Mouse (Mus musculus): ENCODE data around the gene Klhl8.
"Not testable (repeated sequence)": the region's sequence is repeated elsewhere in the genome, so short reads cannot be mapped to it uniquely, and the experiment has no call there.

The Klhl8 gene

GRCm38 (mm10) chr5:103910748-103911409 lies at the start of gene Klhl8:
Klhl8 (minus strand) TSS chr5:103911259.
- peak; percentile 23 for DNase-seq (ENCODE audit: low read depth)

GRCm38 (mm10) chr5:103954638-103955037 lies 43.6 kb upstream of the Klhl8 start:
- no peak for DNase-seq (ENCODE audit: low read depth)

GRCm38 (mm10) chr5:103953135-103954083 lies 42.4 kb upstream of the Klhl8 start:
- DNase-seq (ENCODE audit: low read depth) = peak; percentile 94

- not testable (repeated sequence) for DNase-seq (ENCODE audit: low read depth)
These were observed 39.1 kb upstream of the Klhl8 start for GRCm38 (mm10) chr5:103950138-103950537.

- no peak for DNase-seq (ENCODE audit: low read depth)
These were observed 32.1 kb upstream of the Klhl8 start for GRCm38 (mm10) chr5:103943183-103943582.

- DNase-seq (ENCODE audit: low read depth) = no peak
These were observed 28.8 kb upstream of the Klhl8 start for GRCm38 (mm10) chr5:103939856-103940255.

- DNase-seq (ENCODE audit: low read depth) = no peak
These were observed 28.2 kb upstream of the Klhl8 start for GRCm38 (mm10) chr5:103939350-103939652.

GRCm38 (mm10) chr5:103938547-103939349 lies 27.7 kb upstream of the Klhl8 start:
- DNase-seq (ENCODE audit: low read depth) = no peak

GRCm38 (mm10) chr5:103936906-103937589 lies 26.0 kb upstream of the Klhl8 start:
- DNase-seq (ENCODE audit: low read depth) = no peak

GRCm38 (mm10) chr5:103931924-103932323 lies 20.9 kb upstream of the Klhl8 start:
- not testable (repeated sequence) for DNase-seq (ENCODE audit: low read depth)

GRCm38 (mm10) chr5:103930511-103930910 lies 19.5 kb upstream of the Klhl8 start:
- no peak for DNase-seq (ENCODE audit: low read depth)

- DNase-seq (ENCODE audit: low read depth) = no peak
These were observed 17.1 kb upstream of the Klhl8 start for GRCm38 (mm10) chr5:103928196-103928550.

GRCm38 (mm10) chr5:103927429-103928195 lies 16.6 kb upstream of the Klhl8 start:
- DNase-seq (ENCODE audit: low read depth) = peak; percentile 69

GRCm38 (mm10) chr5:103926398-103926797 lies 15.3 kb upstream of the Klhl8 start:
- no peak for DNase-seq (ENCODE audit: low read depth)

GRCm38 (mm10) chr5:103923755-103924154 lies 12.7 kb upstream of the Klhl8 start:
- no peak for DNase-seq (ENCODE audit: low read depth)

GRCm38 (mm10) chr5:103923101-103923500 lies 12.0 kb upstream of the Klhl8 start:
- no peak for DNase-seq (ENCODE audit: low read depth)

GRCm38 (mm10) chr5:103922436-103922835 lies 11.4 kb upstream of the Klhl8 start:
- DNase-seq (ENCODE audit: low read depth) = no peak

GRCm38 (mm10) chr5:103919497-103919896 lies 8.4 kb upstream of the Klhl8 start:
- no peak for DNase-seq (ENCODE audit: low read depth)

- no peak for DNase-seq (ENCODE audit: low read depth)
These were observed 7.2 kb upstream of the Klhl8 start for GRCm38 (mm10) chr5:103918233-103918632.

GRCm38 (mm10) chr5:103917357-103917895 lies 6.4 kb upstream of the Klhl8 start:
- no peak for DNase-seq (ENCODE audit: low read depth)

All from fibroblast of lung, adult 2 months (primary cell).